Mouse (Mus musculus): ENCODE measurements around the gene P3h4. TPM values are rescaled to one million over a fixed set of nuclear protein-coding genes. Genes with fewer than 3 reads are reported as not detected.

The P3h4 gene
- polyA plus RNA-seq, 1 experiment from 2014 or later: 17.2 TPM

DNA sequence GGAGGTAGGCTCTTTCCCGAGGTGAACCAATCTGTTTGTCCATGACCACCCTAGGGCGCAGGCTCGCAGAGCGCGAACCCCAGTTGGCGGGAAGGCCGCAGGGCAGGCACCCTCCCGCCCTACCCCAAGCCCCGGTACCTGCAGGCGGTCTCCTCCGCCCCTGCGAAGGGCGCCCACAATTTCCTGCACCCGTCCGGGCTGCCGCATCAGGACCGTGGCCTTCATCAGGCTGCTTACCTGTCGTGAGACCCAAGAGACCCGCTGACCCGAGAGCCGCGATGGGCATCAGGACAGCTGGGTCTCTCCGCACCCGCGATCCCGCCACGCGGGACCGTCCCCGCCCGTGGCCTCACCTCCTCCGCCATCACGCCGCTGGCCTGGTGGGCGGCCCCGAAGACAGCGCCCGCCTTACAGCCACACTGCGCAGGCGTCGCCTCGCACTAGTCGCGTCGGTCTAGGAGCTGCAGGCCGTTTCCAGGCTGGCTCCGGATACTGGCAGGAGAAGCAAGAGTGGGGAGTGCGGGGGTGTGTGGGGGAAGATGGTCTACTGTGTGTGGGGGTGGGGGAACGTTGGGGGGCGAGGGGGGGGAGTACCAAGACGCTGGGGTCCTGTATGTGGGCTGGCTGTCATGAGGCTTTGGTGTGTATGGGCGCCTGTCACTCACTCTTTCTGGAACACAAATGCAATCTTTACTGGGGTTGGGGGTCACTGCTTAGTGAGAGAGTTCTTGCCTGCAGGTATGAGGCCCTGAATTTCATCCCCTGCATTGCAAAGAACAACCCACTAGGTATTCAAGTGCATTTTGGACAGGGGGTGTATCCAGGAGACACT is 26.3 kb upstream of the P3h4 start:
- H3K4me1 ChIP-seq (replicated peaks; ENCODE audit: control insufficient read depth, insufficient read depth, low read length): 0 out of 2 replicates have a peak, but pooled peaks cover 6% of the 10 kb centered on the region
- no peaks in the 10 kb centered on the region for H3K27me3 ChIP-seq (replicated peaks; ENCODE audit: control insufficient read depth, insufficient read depth, low read length)
- peak overlapping the region; percentile 71 for H3K9ac ChIP-seq (ENCODE audit: low read depth, low read length)
- peaks cover 5% of the 10 kb centered on the region; the same call in 1 of the 2 replicates for H3K36me3 ChIP-seq (ENCODE audit: control insufficient read depth, insufficient read depth)
- H3K27ac ChIP-seq (ENCODE audit: low read depth, low read length): no peak overlapping the region
- ATAC-seq: peak; percentile 85
- WGBS: 1% methylated on average over 52 of the region's 52 CpGs
- peak overlapping the region; percentile 98 for H3K4me2 ChIP-seq (replicated peaks; ENCODE audit: low read depth)
- H3K4me3 ChIP-seq (ENCODE audit: low read depth, low read length): peak overlapping the region; percentile 61
- no peak for TF ChIP-seq CTCF (IDR thresholded peaks at IDR 0.05; ENCODE audit: low read depth)
- H3K9me3 ChIP-seq (ENCODE audit: control insufficient read depth): no peaks in the 10 kb centered on the region

DNA sequence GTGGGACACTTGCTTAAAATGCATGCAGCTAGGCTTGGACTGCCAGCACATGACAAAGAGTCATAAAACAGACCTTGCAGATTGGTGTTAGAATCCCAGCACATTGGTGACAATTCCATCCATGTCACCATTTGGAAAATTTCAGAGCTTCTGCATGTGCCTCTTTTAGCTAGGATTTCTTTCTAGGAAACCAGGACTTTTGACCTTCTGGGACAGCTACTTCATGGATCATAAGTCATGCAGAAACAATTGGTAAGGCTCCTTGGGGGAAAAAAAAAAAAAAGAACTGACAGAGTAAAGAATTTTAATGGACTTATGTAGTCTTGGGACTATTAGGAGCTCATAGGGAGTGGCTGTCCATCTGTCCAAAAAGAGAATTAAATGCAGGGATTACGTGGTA is 23.3 kb upstream of the P3h4 start:
- Histone ChIP-seq H3K27ac (ENCODE audit: low read depth, low read length) (no peak overlapping the region), H3K4me2 (replicated peaks; ENCODE audit: low read depth) (no peak overlapping the region), H3K27me3 (replicated peaks; ENCODE audit: control insufficient read depth, insufficient read depth, low read length) (no peaks in the 10 kb centered on the region), H3K36me3 (ENCODE audit: control insufficient read depth, insufficient read depth) (peaks cover 7% of the 10 kb centered on the region; the same call in 1 of the 2 replicates), H3K9me3 (ENCODE audit: control insufficient read depth) (no peaks in the 10 kb centered on the region), H3K4me1 (replicated peaks; ENCODE audit: control insufficient read depth, insufficient read depth, low read length) (0 out of 2 replicates have a peak, but pooled peaks cover 6% of the 10 kb centered on the region), H3K4me3 (ENCODE audit: low read depth, low read length) (no peak overlapping the region), H3K9ac (ENCODE audit: low read depth, low read length) (no peak overlapping the region)
- TF ChIP-seq CTCF (IDR thresholded peaks at IDR 0.05; ENCODE audit: low read depth): no peak
- WGBS: 85% methylated on average over 1 of the region's 1 CpGs
- no peak for ATAC-seq

DNA sequence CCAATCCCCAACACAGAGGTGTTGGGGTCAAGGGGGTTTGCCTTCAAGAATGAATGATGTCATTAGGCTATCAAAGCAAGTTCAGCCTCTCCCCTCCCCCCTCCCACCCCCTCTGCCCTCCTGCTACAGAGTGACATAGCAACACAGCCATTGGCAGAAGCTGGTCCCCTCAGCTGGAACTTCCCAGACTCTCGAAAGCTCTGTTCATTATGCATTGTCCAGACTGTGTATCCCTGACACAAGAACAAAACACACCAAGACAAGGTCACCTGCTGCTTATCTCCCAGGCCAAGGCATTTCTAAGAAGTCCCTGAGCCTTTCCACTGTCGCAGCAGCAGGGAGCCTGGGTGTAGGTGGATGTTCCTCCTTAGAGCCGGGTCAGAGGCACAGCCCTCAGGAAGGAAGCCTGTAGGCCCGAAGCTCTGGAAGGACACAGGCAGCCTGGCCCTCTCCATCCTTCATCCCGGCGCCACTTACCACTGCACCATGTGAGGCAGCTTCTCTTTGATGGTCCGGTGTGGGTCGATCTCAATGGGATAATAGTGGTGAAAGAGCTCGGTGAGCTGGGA is 21.1 kb upstream of the P3h4 start:
- Histone ChIP-seq H3K4me3 (ENCODE audit: low read depth, low read length) (no peak overlapping the region), H3K36me3 (ENCODE audit: control insufficient read depth, insufficient read depth) (peaks cover 7% of the 10 kb centered on the region; the same call in 1 of the 2 replicates), H3K9me3 (ENCODE audit: control insufficient read depth) (no peaks in the 10 kb centered on the region), H3K27me3 (replicated peaks; ENCODE audit: control insufficient read depth, insufficient read depth, low read length) (no peaks in the 10 kb centered on the region), H3K9ac (ENCODE audit: low read depth, low read length) (no peak overlapping the region), H3K4me1 (replicated peaks; ENCODE audit: control insufficient read depth, insufficient read depth, low read length) (0 out of 2 replicates have a peak, but pooled peaks cover 6% of the 10 kb centered on the region), H3K4me2 (replicated peaks; ENCODE audit: low read depth) (no peak overlapping the region), H3K27ac (ENCODE audit: low read depth, low read length) (no peak overlapping the region)
- ATAC-seq: no peak
- TF ChIP-seq CTCF (IDR thresholded peaks at IDR 0.05; ENCODE audit: low read depth): no peak
- 84% methylated on average over 9 of the region's 9 CpGs for WGBS

DNA sequence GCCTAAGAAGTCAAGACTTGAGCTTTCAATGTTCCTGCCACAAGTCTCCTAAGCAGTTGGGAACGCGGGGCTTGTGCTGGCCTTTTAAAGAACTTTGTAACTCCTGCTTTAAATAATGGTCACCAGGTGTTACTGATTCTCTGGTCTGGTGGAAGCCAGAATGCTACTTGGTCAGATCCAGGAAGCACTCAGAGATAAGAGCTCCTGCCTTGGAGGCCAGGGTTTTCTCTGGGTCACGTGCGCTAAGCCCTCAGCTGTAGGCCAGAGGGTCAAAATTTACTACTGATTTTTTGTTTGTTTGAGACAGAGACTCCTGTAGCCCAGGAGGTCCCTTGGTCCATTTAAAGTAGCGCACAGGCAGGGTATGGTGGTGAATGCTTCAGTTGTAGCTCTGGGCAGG is 17.4 kb upstream of the P3h4 start:
- no peak overlapping the region for H3K4me2 ChIP-seq (replicated peaks; ENCODE audit: low read depth)
- no peak overlapping the region for H3K9ac ChIP-seq (ENCODE audit: low read depth, low read length)
- no peak for ATAC-seq
- no peak for TF ChIP-seq CTCF (IDR thresholded peaks at IDR 0.05; ENCODE audit: low read depth)
- H3K27ac ChIP-seq (ENCODE audit: low read depth, low read length): no peak overlapping the region
- H3K4me3 ChIP-seq (ENCODE audit: low read depth, low read length): no peak overlapping the region
- H3K9me3 ChIP-seq (ENCODE audit: control insufficient read depth): no peaks in the 10 kb centered on the region
- peaks cover 5% of the 10 kb centered on the region; the same call in 1 of the 2 replicates for H3K36me3 ChIP-seq (ENCODE audit: control insufficient read depth, insufficient read depth)
- H3K27me3 ChIP-seq (replicated peaks; ENCODE audit: control insufficient read depth, insufficient read depth, low read length): no peaks in the 10 kb centered on the region
- 79% methylated on average over 5 of the region's 5 CpGs for WGBS
- H3K4me1 ChIP-seq (replicated peaks; ENCODE audit: control insufficient read depth, insufficient read depth, low read length): no peaks in the 10 kb centered on the region

DNA sequence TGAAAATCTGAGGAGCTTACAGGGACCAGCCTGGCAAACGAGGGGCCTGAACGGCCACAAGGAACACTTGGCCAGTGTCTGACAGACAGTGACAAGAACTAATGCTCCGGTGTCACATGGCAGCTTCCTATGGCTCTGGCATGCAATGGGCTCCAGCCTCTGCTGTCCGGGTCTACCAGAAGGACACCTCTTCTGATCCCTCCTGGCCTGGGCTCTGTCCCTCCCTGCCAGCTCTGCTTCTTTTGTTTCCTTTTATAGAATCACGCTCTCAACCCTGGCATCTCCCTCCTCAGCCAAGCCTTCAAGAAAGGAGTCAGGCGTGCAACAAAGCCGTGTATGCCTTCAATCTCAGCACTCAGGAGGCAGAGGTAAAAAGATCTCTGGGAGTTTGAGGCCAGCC is 15.4 kb upstream of the P3h4 start:
- Histone ChIP-seq H3K4me2 (replicated peaks; ENCODE audit: low read depth) (no peak overlapping the region), H3K4me3 (ENCODE audit: low read depth, low read length) (no peak overlapping the region), H3K9me3 (ENCODE audit: control insufficient read depth) (no peaks in the 10 kb centered on the region), H3K27me3 (replicated peaks; ENCODE audit: control insufficient read depth, insufficient read depth, low read length) (no peaks in the 10 kb centered on the region), H3K27ac (ENCODE audit: low read depth, low read length) (no peak overlapping the region), H3K4me1 (replicated peaks; ENCODE audit: control insufficient read depth, insufficient read depth, low read length) (no peaks in the 10 kb centered on the region), H3K36me3 (ENCODE audit: control insufficient read depth, insufficient read depth) (no peaks in the 10 kb centered on the region; the same call in 1 of the 2 replicates), H3K9ac (ENCODE audit: low read depth, low read length) (no peak overlapping the region)
- no peak for ATAC-seq
- no peak for TF ChIP-seq CTCF (IDR thresholded peaks at IDR 0.05; ENCODE audit: low read depth)
- WGBS: 85% methylated on average over 7 of the region's 7 CpGs

DNA sequence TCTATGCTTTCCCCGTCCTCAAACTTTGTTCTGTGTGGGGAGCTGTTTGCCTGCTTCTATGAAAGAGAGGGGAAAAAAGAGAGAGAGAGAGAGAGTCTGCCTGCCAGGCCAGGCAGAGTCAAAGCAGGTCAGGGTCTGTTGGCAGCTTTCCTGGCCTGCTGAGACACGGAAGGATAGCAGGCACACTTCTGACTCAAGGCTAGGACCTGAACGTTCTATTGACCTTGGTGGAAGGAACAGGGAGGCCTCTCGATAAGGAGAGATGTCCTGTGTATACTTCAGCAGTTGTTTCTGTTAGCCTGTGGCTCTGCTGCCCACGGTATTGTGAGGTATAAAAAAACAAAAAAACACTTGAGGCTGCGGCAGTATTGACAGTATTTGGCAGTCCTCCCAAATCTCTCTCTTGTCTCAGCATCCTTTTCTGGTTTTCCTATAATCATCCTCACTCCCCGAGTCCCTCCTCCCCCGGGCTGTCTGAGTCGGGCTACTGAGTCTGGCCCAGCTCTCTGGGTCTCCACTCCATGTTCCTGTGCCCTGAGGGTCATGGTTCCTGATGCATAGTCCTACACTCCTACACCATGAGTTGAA is 14.1 kb upstream of the P3h4 start:
- no peak overlapping the region for H3K4me2 ChIP-seq (replicated peaks; ENCODE audit: low read depth)
- TF ChIP-seq CTCF (IDR thresholded peaks at IDR 0.05; ENCODE audit: low read depth): no peak
- no peaks in the 10 kb centered on the region; the same call in 1 of the 2 replicates for H3K36me3 ChIP-seq (ENCODE audit: control insufficient read depth, insufficient read depth)
- no peak overlapping the region for H3K4me3 ChIP-seq (ENCODE audit: low read depth, low read length)
- 56% methylated on average over 9 of the region's 9 CpGs for WGBS
- H3K9ac ChIP-seq (ENCODE audit: low read depth, low read length): no peak overlapping the region
- no peak overlapping the region for H3K27ac ChIP-seq (ENCODE audit: low read depth, low read length)
- H3K9me3 ChIP-seq (ENCODE audit: control insufficient read depth): no peaks in the 10 kb centered on the region
- H3K27me3 ChIP-seq (replicated peaks; ENCODE audit: control insufficient read depth, insufficient read depth, low read length): no peaks in the 10 kb centered on the region
- H3K4me1 ChIP-seq (replicated peaks; ENCODE audit: control insufficient read depth, insufficient read depth, low read length): no peaks in the 10 kb centered on the region
- ATAC-seq: no peak
